Mouse (Mus musculus) myocyte (in vitro differentiated cells): ENCODE results near the gene Scn1b.

Experiments used
- MYOG ChIP-seq, 3 experiments: IDR thresholded peaks; one replicate each; pipeline ENCODE4 v1.6.1; 2011; ENCODE audit warnings: control low read depth in 2 of 3, low read depth in 2 of 3, mild to moderate bottlenecking in 2 of 3; ENCODE audit not compliant: insufficient read length in 2 of 3, control insufficient read depth in 1 of 3, insufficient read depth in 1 of 3
- POLR2A ChIP-seq: IDR thresholded peaks from one replicate; pipeline ENCODE4 v1.6.1; 2011; ENCODE audit warnings: low read depth, mild to moderate bottlenecking, control low read depth, moderate library complexity; ENCODE audit not compliant: insufficient read length
- POLR2AphosphoS2 ChIP-seq: IDR thresholded peaks from one replicate; pipeline ENCODE4 v1.6.1; 2011; ENCODE audit warnings: low read depth, control low read depth; ENCODE audit not compliant: insufficient read length
- TCF12 ChIP-seq: IDR thresholded peaks from one replicate; pipeline ENCODE4 v1.6.1; 2011; ENCODE audit warnings: mild to moderate bottlenecking, control low read depth; ENCODE audit not compliant: poor library complexity, insufficient read depth, severe bottlenecking
- USF1 ChIP-seq: IDR thresholded peaks from one replicate; pipeline ENCODE4 v1.6.1; 2011; ENCODE audit warnings: low read depth, mild to moderate bottlenecking, control low read depth, moderate library complexity

DNA sequence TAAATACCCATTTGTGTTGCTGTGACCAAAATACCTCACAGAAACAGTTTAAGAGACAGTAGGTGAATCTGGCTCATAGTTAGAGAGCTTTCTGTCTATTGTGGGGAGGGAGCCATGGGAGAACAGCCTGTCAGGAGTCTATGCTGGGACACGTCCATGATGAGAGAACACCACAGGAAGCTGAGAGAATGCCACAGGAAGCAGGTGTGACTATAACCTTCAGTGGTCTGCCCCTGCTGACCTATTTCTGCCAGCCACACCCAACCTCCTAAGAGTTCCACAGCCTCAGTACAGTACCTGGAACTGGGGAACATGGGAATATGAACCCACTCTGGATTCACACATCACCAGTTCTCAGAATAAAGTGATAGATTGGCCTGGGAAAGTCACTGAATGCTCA is 37.9 kb upstream of the Scn1b start:
- TF ChIP-seq POLR2A (no peak), USF1 (no peak), TCF12 (no peak), MYOG (IDR thresholded peaks at IDR 0.05; ENCODE audit: control insufficient read depth in 1 of 3, insufficient read depth in 1 of 3, insufficient read length in 2 of 3, low read depth in 2 of 3) (no peak), POLR2AphosphoS2 (no peak)
